Mouse (Mus musculus): Measurements from ENCODE around the gene Rab22a. TPM values are rescaled to one million over a fixed set of nuclear protein-coding genes. Genes with fewer than 3 reads are reported as not detected.

The Rab22a gene
- polyA plus RNA-seq, 1 experiment from 2014 or later: 33.5 TPM

DNA sequence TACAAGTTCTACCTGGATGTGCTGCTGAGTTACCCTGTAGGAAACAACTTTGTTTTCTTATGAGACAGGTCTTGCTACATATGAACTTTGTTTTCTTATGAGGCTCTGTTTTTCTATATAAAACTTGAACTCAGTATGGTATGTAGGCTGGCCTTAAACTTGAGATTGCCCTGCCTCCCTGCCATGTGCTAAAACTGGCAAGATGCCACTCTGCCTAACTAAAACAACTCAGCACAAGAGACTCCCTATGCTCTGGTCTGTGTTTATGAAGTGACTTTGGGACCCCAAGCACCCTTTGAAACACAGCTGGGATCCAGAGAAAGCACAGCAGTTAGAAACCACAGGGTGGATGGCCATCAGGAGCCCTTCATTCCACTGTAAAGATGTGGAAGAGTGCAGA, 18.2 kb upstream of the Rab22a start:
- peaks cover 2% of the 10 kb centered on the region; the same call in 1 of the 2 replicates for H3K9me3 ChIP-seq (replicated peaks; ENCODE audit: control insufficient read depth, low read length, poor library complexity, severe bottlenecking)
- H3K4me2 ChIP-seq (ENCODE audit: low read length): no peak overlapping the region
- no peak overlapping the region for H3K4me3 ChIP-seq (ENCODE audit: low read depth, low read length)
- H3K27me3 ChIP-seq (ENCODE audit: control insufficient read depth, insufficient read depth, low read depth, low read length): no peaks in the 10 kb centered on the region
- H3K4me1 ChIP-seq (ENCODE audit: control insufficient read depth, insufficient read depth, low read length): no peaks in the 10 kb centered on the region
- H3K27ac ChIP-seq (ENCODE audit: low read length): no peak overlapping the region
- no peak for ATAC-seq
- no peak overlapping the region for H3K9ac ChIP-seq (ENCODE audit: low read depth, low read length)
- no peaks in the 10 kb centered on the region for H3K36me3 ChIP-seq (ENCODE audit: control insufficient read depth, insufficient read depth, low read length)

DNA sequence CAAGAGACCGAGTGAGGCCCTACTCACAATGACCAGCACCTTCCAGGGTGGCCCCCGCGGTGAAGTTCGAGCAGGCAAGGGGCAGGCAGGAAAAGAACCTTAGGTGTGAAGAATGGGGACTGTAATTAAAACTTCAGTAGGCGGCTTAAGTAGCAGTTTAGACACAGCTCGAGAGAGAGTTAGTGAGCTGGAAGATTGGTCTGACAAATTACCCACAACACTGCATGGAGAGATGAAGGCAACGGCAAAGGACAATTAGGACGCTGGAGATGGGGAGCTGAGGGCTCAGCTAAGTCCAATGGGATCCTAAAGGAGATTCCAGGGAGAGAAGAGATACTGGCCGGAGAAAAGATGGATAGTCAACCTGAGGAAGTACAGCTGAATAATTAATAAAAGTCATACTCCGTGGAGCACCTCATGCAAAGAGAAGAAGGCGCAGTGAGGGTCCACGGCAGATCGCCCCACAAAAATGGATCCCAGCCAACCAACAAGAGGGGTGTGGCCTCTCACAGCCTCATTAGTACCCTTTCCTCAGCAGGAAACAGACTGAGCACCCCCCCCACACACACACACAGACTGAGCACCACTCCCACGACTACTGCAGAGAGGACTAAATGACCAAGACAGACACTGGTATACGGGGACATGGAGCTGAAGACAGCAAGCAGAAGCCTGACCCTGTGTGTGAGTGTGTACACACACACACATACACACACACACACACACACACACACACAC, 17.1 kb upstream of the Rab22a start:
- no peaks in the 10 kb centered on the region for H3K4me1 ChIP-seq (ENCODE audit: control insufficient read depth, insufficient read depth, low read length)
- ATAC-seq: no peak
- H3K4me2 ChIP-seq (ENCODE audit: low read length): no peak overlapping the region
- no peaks in the 10 kb centered on the region for H3K27me3 ChIP-seq (ENCODE audit: control insufficient read depth, insufficient read depth, low read depth, low read length)
- no peaks in the 10 kb centered on the region for H3K36me3 ChIP-seq (ENCODE audit: control insufficient read depth, insufficient read depth, low read length)
- no peak overlapping the region for H3K9ac ChIP-seq (ENCODE audit: low read depth, low read length)
- 64% methylated on average over 15 of the region's 15 CpGs for WGBS
- peaks cover under 1% of the 10 kb centered on the region; the same call in 1 of the 2 replicates for H3K9me3 ChIP-seq (replicated peaks; ENCODE audit: control insufficient read depth, low read length, poor library complexity, severe bottlenecking)
- H3K27ac ChIP-seq (ENCODE audit: low read length): no peak overlapping the region
- H3K4me3 ChIP-seq (ENCODE audit: low read depth, low read length): no peak overlapping the region

DNA sequence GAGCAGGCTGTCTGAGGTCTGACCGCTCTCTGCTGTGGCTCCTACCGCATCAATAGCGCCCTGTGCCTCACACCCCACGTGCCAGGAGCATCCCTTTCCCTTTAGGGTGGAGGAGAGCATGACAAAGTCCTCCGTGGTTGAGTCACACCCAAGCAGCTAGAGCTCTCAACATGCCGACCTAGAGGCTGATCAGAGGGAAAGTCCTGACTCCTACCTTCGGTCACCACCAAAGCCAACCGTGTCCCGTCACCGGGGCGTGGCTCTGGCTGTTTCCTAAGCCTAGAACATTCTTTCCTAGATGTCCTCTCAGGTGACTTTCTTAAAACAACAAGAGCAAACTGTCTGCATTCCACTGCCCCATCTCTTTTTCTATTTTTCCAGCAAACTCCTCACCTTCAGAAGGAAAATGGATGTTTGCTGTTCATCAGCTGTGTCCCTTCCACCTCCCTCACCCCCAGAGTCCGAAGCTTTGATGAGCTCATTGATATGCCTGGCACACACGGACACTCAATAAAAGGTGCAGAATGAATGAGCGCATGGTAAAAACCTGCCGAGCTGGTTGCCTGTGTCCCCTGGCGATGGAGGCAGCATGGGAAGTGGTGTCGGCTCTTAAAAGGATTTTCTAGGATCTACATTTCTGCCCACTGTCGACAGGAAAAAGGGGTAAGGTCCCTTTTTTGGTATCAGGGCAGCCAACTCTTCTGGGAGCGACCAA, 12.2 kb upstream of the Rab22a start:
- Histone ChIP-seq H3K9ac (ENCODE audit: low read depth, low read length) (no peak overlapping the region), H3K4me2 (ENCODE audit: low read length) (no peak overlapping the region), H3K9me3 (replicated peaks; ENCODE audit: control insufficient read depth, low read length, poor library complexity, severe bottlenecking) (no peaks in the 10 kb centered on the region), H3K36me3 (ENCODE audit: control insufficient read depth, insufficient read depth, low read length) (no peaks in the 10 kb centered on the region), H3K27ac (ENCODE audit: low read length) (no peak overlapping the region), H3K4me1 (ENCODE audit: control insufficient read depth, insufficient read depth, low read length) (no peaks in the 10 kb centered on the region), H3K4me3 (ENCODE audit: low read depth, low read length) (no peak overlapping the region), H3K27me3 (ENCODE audit: control insufficient read depth, insufficient read depth, low read depth, low read length) (no peaks in the 10 kb centered on the region)
- 74% methylated on average over 19 of the region's 19 CpGs for WGBS
- no peak for ATAC-seq

DNA sequence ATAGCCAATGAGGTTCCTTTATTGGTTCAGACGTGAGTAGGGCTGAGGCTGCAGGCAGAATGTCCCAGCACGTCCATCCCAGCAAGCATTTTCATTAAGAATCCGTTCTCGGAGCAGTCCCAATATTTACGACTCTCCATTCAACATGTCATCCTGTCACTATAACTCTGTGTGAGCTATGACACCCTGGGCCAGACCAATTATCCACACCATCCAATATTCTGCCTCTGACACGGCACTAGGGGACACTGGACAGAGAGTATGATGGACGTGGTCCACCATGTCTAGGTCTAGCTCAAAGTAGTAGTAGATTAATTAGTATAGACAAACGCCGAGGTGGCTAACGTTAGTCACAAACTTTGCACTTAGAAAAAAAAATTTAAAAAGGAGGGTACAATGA, 9.8 kb upstream of the Rab22a start:
- 89% methylated on average over 10 of the region's 10 CpGs for WGBS
- Histone ChIP-seq H3K9me3 (replicated peaks; ENCODE audit: control insufficient read depth, low read length, poor library complexity, severe bottlenecking) (no peaks in the 10 kb centered on the region), H3K4me1 (ENCODE audit: control insufficient read depth, insufficient read depth, low read length) (no peaks in the 10 kb centered on the region), H3K4me2 (ENCODE audit: low read length) (no peak overlapping the region), H3K4me3 (ENCODE audit: low read depth, low read length) (no peak overlapping the region), H3K27ac (ENCODE audit: low read length) (no peak overlapping the region), H3K27me3 (ENCODE audit: control insufficient read depth, insufficient read depth, low read depth, low read length) (no peaks in the 10 kb centered on the region), H3K36me3 (ENCODE audit: control insufficient read depth, insufficient read depth, low read length) (no peaks in the 10 kb centered on the region), H3K9ac (ENCODE audit: low read depth, low read length) (no peak overlapping the region)
- ATAC-seq: no peak

DNA sequence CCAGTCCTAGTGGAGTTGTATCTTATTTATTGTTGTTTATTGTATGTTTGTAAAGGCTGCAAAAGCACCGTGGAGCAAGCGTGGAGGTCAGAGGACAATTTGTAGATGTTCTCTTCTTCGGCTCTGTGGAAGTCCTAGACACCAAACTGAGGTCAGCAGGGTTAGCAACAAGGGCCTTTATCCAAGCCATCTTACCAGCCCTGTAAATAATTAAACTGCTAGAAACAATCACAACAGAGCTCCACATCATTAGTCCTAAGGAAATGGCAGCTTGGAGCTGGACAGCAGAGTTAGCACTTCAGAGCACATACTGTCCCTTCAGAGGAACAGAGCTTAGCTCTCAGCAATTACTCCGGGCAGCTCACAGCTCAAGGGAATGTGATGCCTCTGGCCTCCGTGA, 6.0 kb upstream of the Rab22a start:
- no peak overlapping the region for H3K9ac ChIP-seq (ENCODE audit: low read depth, low read length)
- 89% methylated on average over 5 of the region's 5 CpGs for WGBS
- no peak overlapping the region for H3K27ac ChIP-seq (ENCODE audit: low read length)
- no peaks in the 10 kb centered on the region for H3K9me3 ChIP-seq (replicated peaks; ENCODE audit: control insufficient read depth, low read length, poor library complexity, severe bottlenecking)
- H3K4me1 ChIP-seq (ENCODE audit: control insufficient read depth, insufficient read depth, low read length): peaks cover 3% of the 10 kb centered on the region
- H3K4me2 ChIP-seq (ENCODE audit: low read length): no peak overlapping the region
- H3K36me3 ChIP-seq (ENCODE audit: control insufficient read depth, insufficient read depth, low read length): no peaks in the 10 kb centered on the region
- no peak for ATAC-seq
- no peak overlapping the region for H3K4me3 ChIP-seq (ENCODE audit: low read depth, low read length)
- H3K27me3 ChIP-seq (ENCODE audit: control insufficient read depth, insufficient read depth, low read depth, low read length): no peaks in the 10 kb centered on the region

DNA sequence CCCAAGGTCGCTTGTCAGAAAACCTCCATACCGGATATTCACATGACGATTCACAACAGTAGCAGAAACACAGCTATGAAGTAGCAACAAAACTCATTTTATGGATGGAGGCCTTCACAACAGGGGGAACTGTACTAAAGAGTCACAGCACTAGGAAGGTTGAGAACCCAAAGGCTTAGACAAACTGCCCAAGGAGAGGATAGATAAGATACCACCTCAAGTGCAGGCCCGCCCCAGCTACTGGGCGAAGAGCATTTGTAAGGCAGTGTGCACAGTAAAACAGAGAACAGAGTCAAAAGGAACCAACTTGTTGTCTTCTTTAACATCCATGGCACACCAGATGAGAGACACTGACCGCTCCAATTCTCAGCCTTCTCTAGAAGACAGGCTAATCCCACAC, 1.8 kb upstream of the Rab22a start:
- 89% methylated on average over 6 of the region's 6 CpGs for WGBS

DNA sequence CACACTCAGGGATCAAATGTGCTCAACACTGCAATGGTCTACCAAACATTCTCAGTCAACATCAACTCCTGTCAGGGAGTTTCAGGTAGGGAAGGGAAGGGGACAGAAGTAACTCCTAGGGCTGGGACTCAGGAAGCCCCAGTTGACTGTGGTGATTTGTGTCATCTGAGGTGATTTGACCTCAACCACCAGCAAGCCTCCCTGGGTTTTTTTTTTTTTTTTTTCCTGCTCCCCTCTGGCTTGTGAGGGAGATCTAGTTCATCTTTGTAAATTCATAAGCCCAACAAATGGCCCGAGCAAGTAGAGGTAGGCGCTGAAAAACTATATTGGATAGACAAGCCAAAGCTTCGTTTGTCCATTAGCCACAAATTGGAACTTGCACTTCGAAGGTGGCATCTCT, 1.0 kb upstream of the Rab22a start:
- Histone ChIP-seq H3K9me3 (replicated peaks; ENCODE audit: control insufficient read depth, low read length, poor library complexity, severe bottlenecking) (no peaks in the 10 kb centered on the region), H3K27me3 (ENCODE audit: control insufficient read depth, insufficient read depth, low read depth, low read length) (no peaks in the 10 kb centered on the region), H3K9ac (ENCODE audit: low read depth, low read length) (no peak overlapping the region), H3K27ac (ENCODE audit: low read length) (no peak overlapping the region), H3K4me2 (ENCODE audit: low read length) (peak overlapping the region; percentile 70), H3K4me1 (ENCODE audit: control insufficient read depth, insufficient read depth, low read length) (peaks cover 20% of the 10 kb centered on the region), H3K36me3 (ENCODE audit: control insufficient read depth, insufficient read depth, low read length) (no peaks in the 10 kb centered on the region), H3K4me3 (ENCODE audit: low read depth, low read length) (0 out of 2 replicates have a peak overlapping the region, but pooled peaks have one; percentile 66)
- ATAC-seq: no peak
- WGBS: 90% methylated on average over 4 of the region's 4 CpGs

More for the DNA sequence above, 1.8 kb upstream of the Rab22a start:
- Histone ChIP-seq H3K36me3 (ENCODE audit: control insufficient read depth, insufficient read depth, low read length) (no peaks in the 10 kb centered on the region), H3K27me3 (ENCODE audit: control insufficient read depth, insufficient read depth, low read depth, low read length) (no peaks in the 10 kb centered on the region), H3K9me3 (replicated peaks; ENCODE audit: control insufficient read depth, low read length, poor library complexity, severe bottlenecking) (no peaks in the 10 kb centered on the region), H3K4me3 (ENCODE audit: low read depth, low read length) (no peak overlapping the region), H3K4me2 (ENCODE audit: low read length) (no peak overlapping the region), H3K9ac (ENCODE audit: low read depth, low read length) (no peak overlapping the region), H3K4me1 (ENCODE audit: control insufficient read depth, insufficient read depth, low read length) (peaks cover 20% of the 10 kb centered on the region), H3K27ac (ENCODE audit: low read length) (no peak overlapping the region)
- ATAC-seq: no peak

DNA sequence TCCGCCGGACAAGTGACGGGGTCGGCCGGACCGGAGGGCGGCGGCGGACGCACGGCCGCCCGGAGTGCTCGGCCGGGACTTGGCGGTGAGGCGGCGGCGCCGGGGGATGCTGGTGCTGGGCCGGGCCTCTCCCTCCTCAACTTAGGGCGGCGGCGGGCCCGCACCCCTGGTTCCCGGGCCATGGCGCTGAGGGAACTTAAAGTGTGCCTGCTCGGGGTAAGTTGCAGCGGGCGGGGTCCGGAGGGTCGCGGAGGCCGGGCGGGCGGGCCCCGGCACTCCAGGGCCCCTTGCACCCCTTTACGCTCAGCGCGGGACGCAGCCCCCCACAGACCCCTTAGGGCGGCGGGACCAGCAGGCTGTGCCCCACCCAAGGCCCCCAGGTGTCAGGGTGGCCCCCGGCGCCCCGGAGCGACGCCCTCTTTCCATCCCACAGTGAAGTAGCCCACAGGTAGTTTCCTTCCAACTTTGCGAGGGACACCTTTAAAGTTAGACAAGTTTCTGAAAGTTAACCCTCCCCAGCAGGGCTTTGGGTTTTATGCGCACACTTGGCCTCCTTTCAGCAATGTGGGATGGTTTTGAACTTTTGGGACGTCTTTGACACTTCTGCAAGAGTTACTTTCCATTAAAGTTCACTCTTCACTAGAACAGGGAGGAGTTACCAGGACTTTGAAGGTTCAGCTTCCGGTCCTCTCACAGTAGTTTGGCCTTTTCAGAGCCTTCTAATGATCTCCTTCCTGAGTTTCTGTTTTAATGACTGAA, 545 bp downstream of the Rab22a start:
- Histone ChIP-seq H3K36me3 (ENCODE audit: control insufficient read depth, insufficient read depth, low read length) (no peaks in the 10 kb centered on the region; the same call in 1 of the 2 replicates), H3K9ac (ENCODE audit: low read depth, low read length) (peak overlapping the region; percentile 74), H3K4me3 (ENCODE audit: low read depth, low read length) (peak overlapping the region; percentile 66), H3K27ac (ENCODE audit: low read length) (0 out of 2 replicates have a peak overlapping the region, but pooled peaks have one; percentile 12), H3K27me3 (ENCODE audit: control insufficient read depth, insufficient read depth, low read depth, low read length) (no peaks in the 10 kb centered on the region), H3K9me3 (replicated peaks; ENCODE audit: control insufficient read depth, low read length, poor library complexity, severe bottlenecking) (no peaks in the 10 kb centered on the region), H3K4me1 (ENCODE audit: control insufficient read depth, insufficient read depth, low read length) (peaks cover 20% of the 10 kb centered on the region), H3K4me2 (ENCODE audit: low read length) (peak overlapping the region; percentile 75)
- ATAC-seq: peak; percentile 73
- WGBS: under 1% methylated on average over 46 of the region's 52 CpGs

All from midbrain, embryonic 16.5 days (tissue).